Mouse (Mus musculus) liver, adult 2 months (tissue): ENCODE measurements around the gene Mturn.

Source experiments
- CTCF ChIP-seq: fragments of 200-500 bp; IDR thresholded peaks from 2 replicates; pipeline ENCODE4 v1.5.1; 2011; ENCODE audit warnings: low read depth, low read length, control low read depth
- POLR2A ChIP-seq: fragments of 200-500 bp; IDR thresholded peaks from 2 replicates; pipeline ENCODE4 v1.6.1; 2011; ENCODE audit warnings: low read length, control low read depth; ENCODE audit not compliant: insufficient read depth; ENCODE audit errors: extremely low read depth

- TF ChIP-seq CTCF (no peak), POLR2A (no peak)
Measured at GRCm38 (mm10) chr6:54641953-54642352, 39.5 kb upstream of the Mturn start.
